Mouse (Mus musculus) megakaryocyte-erythroid progenitor cell, adult 5-6 weeks (primary cell): Measurements from ENCODE around the gene Reep6. TPM values are rescaled to one million over a fixed set of nuclear protein-coding genes. Genes with fewer than 3 reads are reported as not detected.

ENCODE experiments used
- ATAC-seq: replicated peaks from 2 replicates; pipeline ENCODE4 v1.8.0; 2016; ENCODE audit warnings: mild to moderate bottlenecking, inconsistent platforms; ENCODE audit not compliant: severe bottlenecking, poor library complexity, low FRiP score, low TSS enrichment
- total RNA-seq, 2 experiments: library from RNA; stranded (forward) in 1 of 2; stranded (reverse) in 1 of 2; fragments of 200-1000, 215-1000 nt in 1 of 2; fragments of >200 nt in 1 of 2; fragmentation: Nextera tagmentation in 1 of 2; gene quantifications; 2 replicates each; pipeline ENCODE4 v1.2.3; 2014 to 2017

Reep6 gene
- total RNA-seq, 2 experiments from 2014 or later, result 6.8 to 23.1 TPM

DNA sequence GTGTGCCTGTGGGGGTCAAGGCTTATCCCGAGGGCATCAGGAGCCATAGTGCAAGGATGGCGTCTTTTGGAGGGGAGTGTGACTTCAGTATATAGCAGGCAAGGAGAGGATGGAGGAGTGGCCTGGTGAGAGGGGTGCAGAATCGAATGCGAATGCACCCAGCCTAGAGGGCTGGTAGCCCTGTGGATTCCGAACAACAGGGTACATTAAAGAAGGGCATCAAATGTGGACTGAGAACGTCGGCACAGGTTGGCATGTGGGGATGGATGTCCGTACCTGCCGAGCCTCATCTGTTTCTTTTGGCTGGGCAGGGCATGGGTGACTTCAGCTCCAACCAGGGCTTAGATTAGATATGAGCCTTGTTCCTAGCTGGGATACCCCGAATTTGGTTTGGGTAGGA, 29.9 kb upstream of the Reep6 start:
- ATAC-seq, result no peak

DNA sequence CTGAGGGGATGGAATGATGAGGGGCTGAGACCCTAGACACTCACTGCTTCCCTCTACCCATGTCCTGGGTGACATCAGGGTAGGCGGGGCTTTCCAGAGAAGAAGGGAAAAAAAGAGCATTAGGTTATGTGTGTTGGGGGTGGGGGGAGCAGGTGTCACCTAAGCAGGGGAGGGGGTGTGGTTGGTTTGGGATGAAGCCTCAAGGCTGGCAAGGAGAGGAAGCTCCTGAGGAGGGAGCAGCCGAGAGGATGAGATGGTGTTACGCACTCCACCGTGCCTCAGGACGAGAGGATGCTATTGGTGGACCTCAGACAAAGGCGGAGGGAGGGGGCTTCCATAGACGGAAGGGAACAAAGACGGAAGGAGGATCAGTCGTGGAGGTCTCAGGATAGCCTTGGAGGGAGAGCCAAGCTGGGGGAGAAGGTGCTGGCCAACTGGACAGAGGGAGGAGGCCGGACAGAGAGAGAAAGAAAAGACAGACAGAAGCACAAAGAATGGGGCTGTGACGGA, 29.0 kb upstream of the Reep6 start:
- no peak for ATAC-seq

DNA sequence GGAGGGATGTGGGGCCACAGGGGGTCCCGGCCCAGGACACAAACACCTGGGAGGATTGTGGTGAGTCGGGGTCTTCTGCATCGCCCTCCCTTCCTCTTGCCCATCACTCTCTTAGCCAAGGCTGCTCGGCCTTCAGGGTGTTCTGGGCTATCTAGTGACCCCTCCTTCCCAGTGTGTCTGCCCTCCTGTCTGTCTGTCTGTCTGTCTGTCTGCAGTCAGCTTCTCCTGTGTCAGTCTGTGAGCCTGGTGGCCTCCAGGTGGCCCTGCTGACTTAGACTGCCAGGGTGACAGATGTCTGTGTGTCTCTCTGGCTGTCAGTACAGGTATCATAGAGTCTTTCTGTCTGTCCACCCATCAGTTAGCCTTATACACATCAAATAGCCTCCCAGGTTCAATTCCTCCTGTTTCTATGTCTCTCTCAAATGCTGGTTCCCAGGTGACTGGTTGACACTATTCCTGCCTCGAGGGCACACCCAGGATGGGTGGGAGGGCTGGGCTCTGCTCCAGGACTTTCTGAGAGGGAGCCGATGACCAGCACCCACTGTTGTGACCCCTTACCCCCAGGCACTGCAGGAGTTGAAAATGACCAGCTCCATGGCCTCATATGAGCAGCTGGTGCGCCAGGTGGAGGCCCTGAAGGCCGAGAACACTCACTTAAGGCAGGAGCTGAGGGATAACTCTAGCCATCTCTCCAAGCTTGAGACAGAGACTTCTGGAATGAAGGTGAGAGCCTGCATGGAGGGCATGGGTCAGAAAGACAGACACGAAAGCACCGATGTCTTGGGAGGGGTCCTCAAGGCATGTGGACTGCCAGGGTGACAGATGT, 28.3 kb upstream of the Reep6 start:
- ATAC-seq, result no peak

DNA sequence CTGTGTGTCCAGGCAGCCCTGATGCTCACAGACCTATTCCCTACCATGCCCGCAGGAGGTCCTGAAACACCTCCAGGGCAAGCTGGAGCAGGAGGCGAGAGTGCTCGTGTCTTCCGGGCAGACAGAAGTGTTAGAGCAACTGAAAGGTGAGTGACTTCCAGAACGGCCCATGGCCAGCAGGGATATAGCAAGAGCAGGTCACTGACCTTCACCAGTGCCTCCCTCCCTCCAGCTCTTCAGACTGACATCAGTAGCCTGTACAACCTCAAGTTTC, 27.7 kb upstream of the Reep6 start:
- no peak for ATAC-seq

DNA sequence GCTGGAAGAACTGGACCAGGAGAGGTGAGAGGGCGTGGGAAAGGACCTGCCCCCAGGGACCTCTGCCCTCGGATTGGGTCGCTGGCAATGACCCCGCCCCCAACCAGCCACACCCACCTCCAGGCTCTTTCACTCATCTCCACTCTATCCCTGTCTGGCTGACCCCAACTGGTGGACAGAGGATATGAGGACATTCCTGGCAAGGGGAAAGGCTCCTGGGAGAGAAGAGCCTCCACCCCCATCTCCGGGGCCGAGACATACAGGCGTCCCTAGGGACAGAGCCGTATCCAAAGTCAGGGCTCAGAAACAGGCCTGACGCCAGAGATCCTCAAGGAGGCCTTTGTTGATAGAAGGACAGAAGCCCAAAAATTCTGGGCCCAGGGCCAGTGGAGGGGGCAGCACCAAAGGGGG, 27.3 kb upstream of the Reep6 start:
- no peak for ATAC-seq

DNA sequence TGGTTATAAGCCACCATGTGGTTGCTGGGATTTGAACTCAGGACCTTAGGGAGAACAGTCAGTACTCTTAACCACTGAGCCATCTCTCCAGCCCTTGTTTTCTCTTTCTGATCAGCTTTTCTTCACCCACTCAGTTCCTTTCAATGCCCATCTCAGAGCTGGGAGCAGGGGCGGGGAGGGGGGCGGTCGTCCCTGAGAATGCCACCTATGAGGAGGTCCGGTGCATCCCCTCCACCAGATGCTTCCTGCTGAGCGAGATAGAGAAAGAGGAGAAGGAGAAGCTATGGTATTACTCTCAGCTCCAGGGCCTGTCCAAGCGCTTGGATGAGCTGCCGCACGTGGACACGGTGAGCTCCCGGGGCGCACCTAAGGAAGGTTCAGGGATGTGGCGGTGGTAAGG, 25.3 kb upstream of the Reep6 start:
- ATAC-seq, result 0 out of 2 replicates have a peak, but pooled peaks have one; percentile 1

DNA sequence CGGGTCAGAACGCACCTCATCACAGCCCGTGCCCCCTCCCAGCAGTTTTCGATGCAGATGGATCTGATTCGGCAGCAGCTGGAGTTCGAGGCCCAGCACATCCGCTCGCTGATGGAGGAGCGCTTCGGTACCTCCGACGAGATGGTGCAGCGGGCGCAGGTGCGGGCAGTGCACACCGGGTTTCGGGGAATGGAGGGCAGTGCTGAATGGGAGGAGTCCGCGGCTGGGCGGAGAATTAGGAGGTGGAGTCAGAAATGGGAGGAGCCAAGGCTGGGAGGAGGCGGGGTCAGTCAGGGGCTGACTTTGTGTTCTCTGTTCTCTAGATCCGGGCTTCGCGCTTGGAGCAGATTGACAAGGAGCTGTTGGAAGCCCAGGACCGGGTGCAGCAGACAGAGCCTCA, 24.9 kb upstream of the Reep6 start:
- ATAC-seq, result peak; percentile 90

DNA sequence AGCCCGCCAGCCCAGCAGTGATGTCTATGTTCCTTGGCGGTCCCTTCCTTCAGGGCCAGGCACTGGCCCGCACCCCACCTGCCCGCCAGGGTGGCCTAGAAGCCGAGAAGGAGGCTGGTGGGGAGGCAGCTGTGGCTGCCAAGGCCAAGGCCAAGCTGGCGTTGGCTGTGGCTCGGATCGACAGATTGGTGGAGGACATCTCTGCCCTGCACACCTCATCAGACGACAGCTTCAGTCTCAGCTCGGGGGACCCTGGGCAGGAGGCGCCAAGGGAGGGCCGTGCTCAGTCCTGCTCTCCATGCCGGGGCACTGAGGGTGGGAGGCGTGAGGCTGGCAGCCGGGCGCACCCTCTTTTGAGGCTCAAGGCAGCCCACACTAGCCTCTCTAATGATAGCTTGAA, 18.2 kb upstream of the Reep6 start:
- ATAC-seq, result no peak

DNA sequence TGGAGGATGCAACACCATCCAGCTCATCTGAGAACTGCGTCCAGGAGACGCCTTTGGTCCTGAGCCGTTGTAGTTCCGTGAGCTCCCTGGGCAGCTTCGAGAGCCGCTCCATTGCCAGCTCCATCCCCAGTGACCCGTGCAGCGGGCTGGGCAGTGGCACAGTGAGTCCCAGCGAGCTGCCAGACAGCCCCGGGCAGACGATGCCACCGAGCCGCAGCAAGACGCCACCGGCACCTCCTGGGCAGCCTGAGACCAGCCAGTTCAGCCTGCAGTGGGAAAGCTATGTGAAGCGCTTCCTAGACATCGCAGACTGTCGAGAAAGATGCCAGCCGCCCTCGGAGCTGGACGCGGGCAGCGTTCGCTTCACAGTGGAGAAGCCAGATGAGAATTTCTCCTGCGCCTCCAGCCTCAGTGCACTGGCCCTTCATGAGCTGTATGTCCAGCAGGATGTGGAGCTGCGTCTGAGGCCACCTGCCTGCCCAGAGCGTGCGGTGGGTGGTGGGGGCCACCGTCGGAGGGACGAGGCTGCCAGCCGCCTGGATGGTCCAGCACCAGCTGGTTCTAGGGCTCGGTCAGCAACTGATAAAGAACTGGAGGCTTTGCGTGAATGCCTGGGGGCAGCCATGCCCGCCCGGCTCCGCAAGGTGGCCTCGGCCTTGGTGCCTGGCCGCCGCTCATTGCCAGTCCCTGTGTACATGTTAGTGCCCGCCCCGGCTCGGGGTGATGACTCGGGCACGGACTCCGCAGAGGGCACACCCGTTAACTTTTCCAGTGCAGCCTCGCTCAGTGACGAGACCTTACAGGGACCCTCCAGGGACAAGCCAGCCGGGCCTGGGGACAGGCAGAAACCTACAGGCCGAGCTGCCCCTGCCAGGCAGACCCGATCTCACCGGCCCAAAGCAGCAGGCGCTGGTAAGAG, 16.9 kb upstream of the Reep6 start:
- ATAC-seq, result no peak

DNA sequence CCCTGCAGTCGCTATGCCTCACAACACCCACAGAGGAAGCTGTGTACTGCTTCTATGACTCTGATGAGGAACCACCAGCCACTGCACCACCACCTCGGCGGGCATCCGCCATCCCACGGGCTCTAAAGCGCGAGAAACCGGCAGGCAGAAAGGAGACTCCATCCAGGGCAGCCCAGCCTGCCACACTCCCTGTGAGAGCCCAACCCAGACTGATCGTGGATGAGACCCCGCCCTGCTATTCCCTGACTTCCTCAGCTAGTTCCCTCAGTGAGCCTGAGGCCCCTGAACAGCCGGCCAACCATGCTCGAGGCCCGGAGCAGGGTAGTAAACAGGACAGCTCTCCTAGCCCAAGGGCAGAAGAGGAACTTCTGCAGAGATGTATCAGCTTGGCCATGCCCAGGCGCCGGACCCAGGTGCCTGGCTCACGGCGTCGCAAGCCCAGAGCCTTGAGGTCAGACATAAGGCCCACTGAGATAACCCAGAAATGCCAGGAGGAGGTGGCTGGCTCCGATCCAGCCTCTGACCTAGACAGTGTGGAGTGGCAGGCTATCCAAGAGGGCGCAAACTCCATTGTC, 16.0 kb upstream of the Reep6 start:
- ATAC-seq, result no peak

DNA sequence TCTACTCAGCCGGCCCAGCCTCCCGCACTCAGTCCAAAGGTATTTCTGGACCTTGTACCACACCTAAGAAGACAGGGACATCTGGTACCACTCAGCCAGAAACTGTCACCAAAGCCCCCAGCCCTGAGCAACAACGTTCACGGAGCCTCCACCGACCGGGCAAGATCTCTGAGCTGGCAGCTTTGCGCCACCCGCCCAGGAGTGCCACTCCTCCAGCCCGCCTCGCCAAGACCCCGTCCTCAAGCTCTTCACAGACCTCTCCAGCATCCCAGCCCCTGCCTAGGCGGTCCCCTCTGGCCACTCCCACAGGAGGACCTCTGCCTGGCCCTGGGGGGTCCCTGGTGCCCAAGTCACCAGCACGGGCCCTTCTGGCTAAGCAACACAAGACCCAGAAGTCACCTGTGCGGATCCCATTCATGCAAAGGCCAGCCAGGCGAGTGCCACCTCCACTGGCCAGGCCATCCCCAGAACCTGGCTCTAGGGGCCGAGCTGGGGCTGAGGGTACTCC, 15.2 kb upstream of the Reep6 start:
- ATAC-seq, result no peak

DNA sequence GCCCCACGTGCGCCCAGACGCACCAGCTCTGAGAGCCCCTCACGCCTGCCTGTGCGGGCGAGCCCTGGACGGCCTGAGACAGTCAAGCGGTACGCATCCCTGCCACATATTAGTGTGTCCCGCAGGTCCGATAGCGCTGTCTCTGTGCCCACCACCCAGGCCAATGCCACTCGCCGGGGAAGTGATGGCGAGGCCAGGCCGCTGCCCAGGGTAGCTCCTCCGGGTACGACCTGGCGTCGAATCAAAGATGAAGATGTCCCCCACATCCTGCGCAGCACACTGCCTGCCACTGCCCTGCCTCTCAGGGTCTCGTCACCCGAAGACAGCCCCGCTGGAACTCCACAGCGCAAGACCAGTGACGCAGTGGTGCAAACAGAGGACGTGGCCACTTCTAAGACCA, 14.4 kb upstream of the Reep6 start:
- ATAC-seq, result no peak

DNA sequence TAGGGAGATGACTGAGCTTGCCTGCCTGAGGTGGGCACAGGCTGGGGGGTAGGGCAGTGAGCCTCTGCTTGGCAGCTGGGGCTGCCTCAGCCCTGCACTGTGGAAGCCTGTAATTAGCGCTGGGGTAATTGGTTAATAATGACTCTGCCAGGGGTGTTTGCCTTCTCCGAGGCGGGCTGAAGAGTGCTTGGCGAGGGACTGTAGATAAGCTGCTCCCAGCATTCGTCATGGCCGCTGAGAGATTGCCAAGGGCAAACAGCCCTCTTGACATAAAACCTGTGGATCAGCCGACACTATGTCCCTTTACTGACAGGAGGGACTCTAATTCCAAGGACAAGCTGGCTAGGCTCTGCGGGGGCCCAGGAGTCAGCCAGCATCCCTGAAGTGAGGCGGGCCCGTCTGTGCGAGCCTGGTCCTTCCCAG, 13.4 kb upstream of the Reep6 start:
- peak; percentile 51 for ATAC-seq

DNA sequence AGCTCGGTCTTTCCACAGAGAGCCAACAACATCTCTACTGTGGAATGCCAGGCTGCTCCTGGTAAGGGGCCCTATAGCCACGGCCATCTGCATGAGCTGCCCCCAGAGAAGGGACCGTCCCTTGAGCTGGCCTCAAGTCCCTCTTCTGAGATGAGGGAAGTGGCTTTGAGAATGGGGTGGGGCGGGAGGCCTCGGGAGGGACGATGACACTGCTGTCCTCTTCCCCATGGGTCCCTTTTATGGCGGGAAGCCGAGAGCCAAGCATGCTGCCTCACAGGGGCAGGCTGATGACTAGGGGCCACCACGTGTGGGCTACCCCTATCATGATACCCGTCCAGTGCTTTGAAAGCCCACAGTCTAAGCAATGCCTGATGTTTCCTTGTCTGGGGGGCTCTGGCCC, 12.7 kb upstream of the Reep6 start:
- no peak for ATAC-seq

DNA sequence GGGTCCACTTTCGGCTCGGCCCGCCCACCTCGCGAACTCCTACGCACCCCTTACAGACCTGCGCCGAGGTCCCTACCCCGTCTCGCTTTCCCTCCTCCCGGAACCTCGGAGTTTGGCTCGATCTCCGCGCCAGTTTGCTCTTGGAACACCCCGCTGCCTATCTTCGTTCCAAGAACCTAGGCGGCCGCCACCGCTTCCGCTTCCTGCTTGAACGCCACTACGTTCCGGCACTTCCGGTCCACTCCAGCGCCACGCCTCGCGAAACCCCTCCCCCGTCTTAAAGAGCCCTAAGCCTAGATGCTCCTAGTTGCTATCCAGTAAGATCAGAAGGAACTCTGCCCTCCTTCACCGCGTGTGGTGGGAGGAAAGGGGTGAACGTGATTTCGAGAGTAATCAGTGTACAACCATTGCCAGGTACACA, 9.4 kb upstream of the Reep6 start, which contains the start of gene 2310011J03Rik:
2310011J03Rik (minus strand) TSS at position 198 of the 421 bp plus-strand sequence.
- peak; percentile 62 for ATAC-seq

DNA sequence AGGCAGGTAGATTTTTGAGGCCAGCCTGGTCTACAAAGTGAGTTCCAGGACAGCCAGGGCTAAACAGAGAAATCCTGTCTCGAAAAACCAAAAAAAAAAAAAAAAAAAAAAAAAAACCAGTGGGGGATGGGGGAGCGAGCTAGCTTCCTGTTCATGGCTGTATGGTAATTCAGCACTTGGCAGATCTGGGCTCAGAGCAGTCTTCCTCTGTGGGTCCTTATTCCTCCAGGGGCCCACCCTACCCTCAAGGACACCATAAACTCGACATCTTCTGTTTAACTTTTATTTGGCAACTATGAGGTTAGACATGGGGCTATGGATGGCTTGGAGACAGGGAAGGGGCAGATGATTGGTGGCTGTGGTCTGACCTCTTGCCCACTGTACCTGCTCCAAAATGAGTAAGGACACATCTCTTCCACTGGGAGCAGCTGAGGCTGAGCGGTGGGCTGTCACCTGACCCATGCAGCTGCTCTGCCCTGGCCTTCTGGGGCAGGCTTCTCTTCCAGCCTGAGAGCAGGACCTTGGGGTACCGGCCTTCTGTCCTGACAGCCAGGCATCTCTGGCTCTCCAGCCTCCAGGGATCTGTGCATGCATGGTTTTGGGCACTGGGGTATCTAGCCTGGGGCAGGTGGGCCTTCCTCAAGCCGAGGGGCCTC, 8.6 kb upstream of the Reep6 start:
- ATAC-seq, result no peak

DNA sequence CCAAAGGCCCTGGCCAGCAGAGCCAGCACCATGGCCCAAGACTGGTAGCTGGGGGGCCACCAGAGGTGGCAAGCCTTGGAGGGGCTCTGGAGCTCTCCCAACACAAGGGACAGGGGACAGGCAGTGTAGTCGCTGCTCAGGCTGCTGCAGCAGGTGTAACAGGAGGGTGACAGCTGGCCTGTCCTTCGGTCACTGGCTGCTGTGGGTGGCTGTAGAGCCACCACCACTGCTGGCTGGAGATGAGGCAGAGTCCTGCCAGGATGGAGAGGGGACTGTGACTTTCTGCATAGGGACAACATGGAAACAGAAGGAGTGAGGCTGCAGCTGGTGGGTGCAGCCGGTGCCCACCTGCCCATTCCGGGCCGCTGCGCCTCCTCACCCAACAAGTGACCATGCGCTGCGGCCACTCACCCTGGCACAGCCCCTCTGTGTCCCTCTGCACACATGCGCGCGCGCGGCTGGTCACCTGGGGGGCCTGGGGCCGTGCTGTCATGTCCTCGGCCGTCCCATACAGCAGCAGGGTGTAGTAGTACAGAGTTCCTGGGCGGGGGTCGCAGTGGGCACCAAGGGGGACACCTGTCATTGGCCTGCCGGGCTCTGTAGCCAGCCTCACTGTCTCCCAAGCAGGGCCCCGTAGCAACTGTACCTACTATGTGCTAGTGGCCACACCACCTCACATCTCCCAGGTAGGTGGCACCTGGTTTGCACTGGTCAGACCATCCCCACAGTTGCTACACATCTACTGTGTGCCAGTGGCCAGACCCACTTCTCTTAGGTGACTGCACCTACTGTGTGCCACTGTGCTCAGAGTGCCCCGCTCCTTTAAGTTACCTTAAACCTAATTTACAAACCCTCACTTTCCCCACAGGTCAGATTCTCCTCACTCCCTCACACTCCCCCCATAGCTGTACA, 7.8 kb upstream of the Reep6 start:
- ATAC-seq, result no peak

DNA sequence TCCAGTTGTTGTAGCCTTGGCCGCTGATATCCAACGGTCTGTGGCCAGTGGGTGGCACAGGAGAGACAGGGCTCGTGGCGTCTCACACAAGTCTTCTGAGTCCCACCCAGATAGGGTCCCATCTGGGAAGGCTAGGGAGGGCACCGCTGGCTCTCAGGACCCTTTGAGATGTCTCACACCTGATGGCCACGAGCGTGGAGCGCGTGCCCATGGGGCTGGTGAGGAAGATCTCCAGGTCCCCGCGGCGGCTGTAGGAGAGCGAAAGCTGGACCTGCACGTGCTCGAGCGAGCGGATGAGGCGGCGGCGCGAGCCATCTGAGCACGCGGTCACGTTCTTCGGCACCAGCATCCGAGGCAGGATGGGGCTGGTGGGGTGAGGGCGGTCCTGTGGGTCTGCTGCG, 6.9 kb upstream of the Reep6 start:
- no peak for ATAC-seq
